Mouse (Mus musculus): ENCODE results near the gene Fbxo44.

Gene Fbxo44

GRCm38 (mm10) chr4:148165551-148165950 lies 5.3 kb upstream of the Fbxo44 start:
- DNase-seq (ENCODE audit: low read depth) = no peak

GRCm38 (mm10) chr4:148164461-148164860 lies 4.2 kb upstream of the Fbxo44 start:
- no peak for DNase-seq (ENCODE audit: low read depth)

DNA sequence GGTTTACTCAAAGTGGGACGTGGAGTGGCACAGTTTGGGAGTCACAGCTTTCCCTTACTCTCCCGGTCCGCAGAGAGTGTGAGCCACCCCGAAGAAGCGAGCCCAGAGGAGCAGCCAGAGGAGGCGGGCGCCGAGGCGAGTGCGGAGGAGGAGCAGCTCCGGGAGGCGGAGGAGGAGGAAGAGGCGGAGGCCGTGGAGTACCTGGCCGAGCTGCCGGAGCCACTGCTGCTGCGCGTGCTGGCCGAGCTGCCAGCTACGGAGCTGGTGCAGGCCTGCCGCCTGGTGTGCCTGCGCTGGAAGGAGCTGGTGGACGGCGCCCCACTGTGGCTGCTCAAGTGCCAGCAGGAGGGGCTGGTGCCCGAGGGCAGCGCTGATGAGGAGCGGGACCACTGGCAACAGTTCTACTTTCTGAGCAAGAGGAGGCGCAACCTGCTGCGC lies 3.7 kb upstream of the Fbxo44 start:
- DNase-seq (ENCODE audit: low read depth) = peak; percentile 84

- DNase-seq (ENCODE audit: low read depth) = peak; percentile 88
These were observed 492 bp downstream of the Fbxo44 start for GRCm38 (mm10) chr4:148159544-148160435.

DNA sequence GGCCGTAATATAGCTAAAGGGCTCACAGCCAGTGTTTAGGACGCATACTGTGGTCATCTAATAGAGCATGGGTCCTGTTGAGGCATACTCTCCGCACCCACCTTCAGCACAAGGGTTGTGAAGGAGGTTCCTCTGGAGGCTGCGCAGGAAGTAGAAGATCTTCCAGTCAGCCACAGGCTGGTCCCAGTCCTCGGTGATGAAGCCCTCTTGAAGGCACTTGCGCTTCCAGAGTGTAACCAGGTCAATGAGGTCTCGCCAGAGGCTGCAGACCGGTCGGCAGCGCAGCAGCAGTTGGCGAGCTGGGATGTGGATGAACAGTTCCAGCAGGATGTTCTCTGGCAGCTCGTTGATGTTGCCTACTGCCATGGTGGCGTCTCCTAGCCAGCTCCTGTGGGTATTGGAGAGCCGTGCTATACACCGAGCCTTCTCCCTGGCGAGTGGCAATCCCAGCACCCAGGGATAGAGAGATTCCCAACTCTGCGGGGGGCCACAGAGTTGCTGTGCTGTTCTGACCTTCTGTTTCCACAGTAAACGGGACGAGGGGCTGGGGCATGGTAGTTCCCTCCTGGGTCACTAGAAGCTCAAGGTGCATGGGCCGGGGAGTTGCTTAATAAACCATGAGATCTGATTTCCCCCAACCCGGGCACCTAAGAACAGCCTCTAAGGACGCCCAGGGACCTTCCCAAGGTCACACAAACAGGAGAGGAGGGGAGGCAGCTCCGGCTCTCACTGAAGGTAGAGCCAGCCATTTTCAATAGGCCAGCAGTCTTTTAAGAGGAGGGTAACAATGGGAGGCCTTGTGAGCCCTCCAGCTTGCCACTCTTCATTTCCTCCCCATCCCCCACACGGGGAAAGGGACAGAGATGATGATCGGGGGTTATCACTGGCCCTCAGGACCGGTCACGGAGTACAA lies 1.6 kb downstream of the Fbxo44 start:
- peak; percentile 30 for DNase-seq (ENCODE audit: low read depth)

DNA sequence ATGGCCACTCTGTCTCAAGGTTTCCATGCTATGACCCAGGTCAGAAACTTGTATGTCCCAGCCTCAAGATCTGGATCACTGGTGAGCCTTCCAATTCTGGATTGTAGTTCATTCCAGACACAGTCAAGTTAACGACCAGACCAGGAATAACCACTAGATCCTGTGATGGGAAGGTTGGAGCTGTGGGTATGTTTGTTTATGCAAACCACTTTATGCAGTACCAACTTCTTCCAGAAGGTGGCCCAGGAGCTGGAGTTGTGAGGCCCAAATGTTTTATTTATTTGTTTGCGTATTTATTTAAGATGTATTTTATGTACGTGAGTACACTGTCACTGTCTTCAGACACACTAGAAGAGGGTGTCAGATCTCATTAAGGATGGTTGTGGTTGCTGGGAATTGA lies 5.3 kb downstream of the Fbxo44 start:
- DNase-seq (ENCODE audit: low read depth) = peak; percentile 71

GRCm38 (mm10) chr4:148154006-148154405 lies 6.3 kb downstream of the Fbxo44 start:
- no peak for DNase-seq (ENCODE audit: low read depth)

GRCm38 (mm10) chr4:148152547-148152946 lies 7.7 kb downstream of the Fbxo44 start:
- no peak for DNase-seq (ENCODE audit: low read depth)

DNA sequence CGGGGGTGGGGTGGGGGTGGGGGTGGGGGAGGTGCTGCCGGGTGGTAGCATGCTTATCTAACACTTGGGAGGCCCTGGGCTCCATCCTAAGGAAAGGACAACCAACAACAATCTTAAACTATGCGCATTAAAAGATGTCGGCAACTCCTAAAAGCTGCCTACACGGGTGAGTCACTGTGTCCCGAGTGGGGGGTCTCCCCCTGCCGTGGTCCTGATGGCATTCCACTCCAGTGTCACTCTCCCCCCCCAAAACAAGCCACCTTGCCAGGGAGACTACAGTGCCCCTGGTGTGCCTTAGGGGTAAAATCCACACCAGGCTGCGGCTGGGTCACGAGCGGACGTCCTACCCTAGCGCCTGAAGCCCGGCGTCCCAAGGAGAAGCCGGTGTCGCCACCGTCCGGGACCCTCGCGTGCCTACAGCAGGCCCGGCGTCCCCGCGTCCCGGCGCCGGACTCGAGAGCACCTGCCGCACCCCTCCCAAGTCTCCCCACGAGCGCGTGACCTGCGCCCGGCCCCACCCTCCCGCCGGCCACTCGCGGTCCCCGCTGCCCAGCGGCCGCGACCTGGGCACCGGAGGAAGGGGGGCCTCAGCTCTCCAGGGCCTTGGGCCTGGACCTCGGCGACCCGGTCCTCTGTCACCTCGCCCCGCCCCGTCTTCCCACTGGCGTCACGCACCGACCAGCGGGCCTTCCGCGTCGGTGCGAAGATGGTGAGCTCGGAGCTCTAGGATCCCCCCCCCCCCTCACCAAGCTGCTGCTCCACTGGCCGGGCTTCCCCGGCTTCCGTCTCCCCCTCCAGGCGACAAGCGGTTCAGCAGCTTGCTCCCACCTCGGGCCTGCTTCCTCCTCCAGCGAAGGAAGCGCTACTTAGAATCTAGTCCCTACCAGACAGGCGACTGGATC lies 8.8 kb downstream of the Fbxo44 start, which contains the start of gene Fbxo6:
TSS of gene Fbxo6 (minus strand) at position 874 of the 902 bp plus-strand sequence.
- peak; percentile 94 for DNase-seq (ENCODE audit: low read depth)

- DNase-seq (ENCODE audit: low read depth) = no peak
These were observed 9.4 kb downstream of the Fbxo44 start for GRCm38 (mm10) chr4:148150953-148151266.

GRCm38 (mm10) chr4:148150242-148150641 lies 10.0 kb downstream of the Fbxo44 start:
- no peak for DNase-seq (ENCODE audit: low read depth)

- DNase-seq (ENCODE audit: low read depth) = no peak
These were observed 10.7 kb downstream of the Fbxo44 start for GRCm38 (mm10) chr4:148149540-148149939.

GRCm38 (mm10) chr4:148147714-148148113 lies 12.6 kb downstream of the Fbxo44 start:
- no peak for DNase-seq (ENCODE audit: low read depth)

GRCm38 (mm10) chr4:148143721-148144120 lies 16.6 kb downstream of the Fbxo44 start:
- no peak for DNase-seq (ENCODE audit: low read depth)

DNA sequence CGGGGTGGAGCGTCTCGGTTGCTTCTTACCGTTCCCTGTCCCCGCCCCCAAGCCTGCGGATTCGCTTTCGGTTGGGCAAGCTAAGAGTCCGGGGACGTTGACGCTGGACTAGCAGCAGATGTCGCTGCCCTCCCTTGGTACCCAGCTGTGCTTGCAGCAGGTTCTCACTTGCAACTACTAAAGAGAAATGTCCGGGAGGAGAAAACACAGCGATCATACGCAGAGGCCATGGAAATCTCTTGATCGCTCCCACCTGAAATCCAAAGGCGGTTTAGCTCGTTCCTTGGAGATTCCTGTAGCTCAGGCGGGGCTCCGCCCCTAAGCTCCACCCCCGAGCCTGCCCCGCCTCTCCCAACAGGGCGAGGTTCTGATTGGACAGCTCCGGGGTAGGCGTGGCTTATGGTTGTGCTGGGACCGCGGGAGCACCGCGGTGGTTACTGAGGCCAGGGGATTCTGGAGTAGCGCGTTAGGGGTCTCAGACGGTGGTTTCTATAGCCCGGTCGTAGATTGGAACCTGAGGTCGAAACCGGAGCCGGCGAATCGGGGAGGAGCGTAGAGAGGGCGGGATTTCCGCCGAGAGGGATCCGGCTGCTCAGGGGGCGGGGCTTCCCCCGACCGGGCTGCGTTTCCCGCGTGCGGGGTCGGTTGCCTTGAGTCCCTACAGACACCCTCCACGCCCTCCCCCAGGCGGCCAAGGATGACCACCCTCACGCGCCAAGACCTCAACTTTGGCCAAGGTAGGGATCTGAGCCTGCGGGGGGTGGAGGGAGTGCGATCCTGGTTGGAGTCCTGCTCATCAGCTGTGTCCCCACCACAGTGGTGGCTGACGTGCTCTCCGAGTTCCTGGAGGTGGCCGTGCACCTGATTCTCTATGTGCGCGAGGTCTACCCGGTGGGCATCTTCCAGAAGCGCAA lies 19.9 kb downstream of the Fbxo44 start:
- DNase-seq (ENCODE audit: low read depth) = peak; percentile 96

GRCm38 (mm10) chr4:148139767-148140097 lies 20.6 kb downstream of the Fbxo44 start:
- DNase-seq (ENCODE audit: low read depth) = no peak

DNA sequence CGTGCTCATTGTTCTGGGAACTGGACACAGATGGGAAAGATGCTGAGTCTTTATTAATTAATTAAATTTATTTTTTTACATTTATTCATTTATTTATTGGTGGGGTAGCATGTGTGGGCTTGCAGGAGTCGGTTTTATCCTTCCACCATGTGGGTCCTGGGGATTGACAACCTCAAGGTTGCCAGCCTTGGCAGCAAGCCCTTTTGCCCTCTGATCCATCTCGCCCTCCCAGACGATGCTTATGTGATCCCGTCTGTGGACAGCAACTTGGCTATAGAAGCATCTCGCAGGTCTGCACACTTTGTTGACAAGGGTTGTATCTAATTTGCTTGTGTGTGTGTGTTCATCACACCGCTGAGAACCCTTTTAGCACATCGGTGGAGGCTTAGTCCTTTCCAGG lies 22.8 kb downstream of the Fbxo44 start:
- no peak for DNase-seq (ENCODE audit: low read depth)

DNA sequence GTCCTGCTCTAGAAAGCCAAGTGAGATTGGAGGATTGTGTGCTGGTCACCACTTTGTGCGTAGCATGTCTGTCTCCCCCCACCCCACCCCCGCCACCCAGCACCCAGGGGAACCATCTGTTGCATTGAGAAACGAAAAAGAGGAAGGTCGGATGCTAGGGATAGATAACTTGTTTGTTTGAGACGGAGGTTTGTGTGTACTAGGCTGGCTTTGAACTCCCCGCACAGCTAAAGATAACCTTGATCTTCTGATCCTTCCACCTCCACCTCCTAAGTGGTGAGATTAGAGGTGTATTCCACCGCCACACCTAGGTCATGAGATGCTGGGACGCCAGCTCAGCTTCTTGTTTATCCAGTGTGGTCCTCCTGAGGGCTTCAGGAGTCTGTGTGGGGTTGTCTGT lies 25.3 kb downstream of the Fbxo44 start:
- no peak for DNase-seq (ENCODE audit: low read depth)

DNA sequence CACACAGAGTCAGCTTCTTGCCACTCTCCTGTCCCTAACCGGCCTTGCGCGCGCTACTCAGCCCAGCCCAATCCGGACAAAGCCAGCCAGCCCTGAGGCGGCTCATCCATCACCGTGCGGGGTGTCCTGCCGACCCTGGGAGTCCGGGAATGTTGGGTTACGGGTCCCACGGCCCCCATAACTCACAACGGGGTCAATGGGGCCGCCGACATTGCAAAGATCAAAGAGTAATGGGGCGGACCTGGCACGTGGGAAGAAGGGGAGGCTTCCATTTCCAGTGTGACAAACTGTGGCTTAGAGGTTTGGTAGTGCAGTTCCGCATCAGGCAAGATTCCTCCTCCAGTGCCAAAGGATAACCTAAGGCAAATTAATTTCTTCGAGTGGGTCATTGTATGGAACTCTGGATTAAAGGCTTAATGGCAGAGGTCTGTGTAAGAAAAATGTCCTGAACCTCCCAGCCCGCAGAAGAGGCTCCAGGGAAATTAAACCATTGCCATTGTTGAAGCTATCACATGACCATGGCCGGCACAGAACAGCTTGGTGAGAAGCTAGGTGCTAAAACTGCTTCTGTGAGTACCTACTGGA lies 28.7 kb downstream of the Fbxo44 start:
- no peak for DNase-seq (ENCODE audit: low read depth)

Measured in naive thymus-derived CD4-positive, alpha-beta T cell, adult 2 months (primary cell).